Mouse (Mus musculus) stomach, embryonic 15.5 days (tissue): ENCODE data around the gene Fbxo44. TPM values are rescaled to one million over a fixed set of nuclear protein-coding genes. Genes with fewer than 3 reads are reported as not detected.
"Not testable (repeated sequence)": the region's sequence is repeated elsewhere in the genome, so short reads cannot be mapped to it uniquely, and the experiment has no call there.

Experiments
- ATAC-seq: fragments of 200-750 bp; cut with Nextera tagmentation; 2 replicates; pipeline ENCODE4 v1.8.0; 2017; ENCODE audit warnings: low read depth, moderate number of reproducible peaks, moderate TSS enrichment; ENCODE audit not compliant: insufficient read depth, low FRiP score
- H3K27ac ChIP-seq: fragments of 300-500 bp; sonication (generic); 2 replicates; pipeline ENCODE4 v1.5.1; 2015; ENCODE audit warnings: mild to moderate bottlenecking, inconsistent platforms
- H3K27me3 ChIP-seq: fragments of 300-500 bp; sonication (generic); replicated peaks from 2 replicates; pipeline ENCODE4 v1.6.1; 2015; ENCODE audit warnings: inconsistent platforms
- H3K36me3 ChIP-seq: fragments of 300-500 bp; sonication (generic); 2 replicates; pipeline ENCODE4 v1.6.1; 2015; ENCODE audit warnings: inconsistent platforms
- H3K4me1 ChIP-seq: fragments of 300-500 bp; sonication (generic); 2 replicates; pipeline ENCODE4 v1.6.1; 2015; ENCODE audit warnings: inconsistent platforms
- H3K4me2 ChIP-seq: fragments of 300-500 bp; sonication (generic); 2 replicates; pipeline ENCODE4 v1.6.1; 2015; ENCODE audit warnings: mild to moderate bottlenecking, inconsistent platforms
- H3K4me3 ChIP-seq: fragments of 300-500 bp; sonication (generic); replicated peaks from 2 replicates; pipeline ENCODE4 v1.5.1; 2015; ENCODE audit warnings: inconsistent platforms
- H3K9ac ChIP-seq: fragments of 300-500 bp; sonication (generic); 2 replicates; pipeline ENCODE4 v1.6.1; 2015; ENCODE audit warnings: inconsistent platforms
- H3K9me3 ChIP-seq: fragments of 300-500 bp; sonication (generic); 2 replicates; pipeline ENCODE4 v1.6.1; 2016; ENCODE audit warnings: inconsistent platforms
- WGBS: fragments of 180-500 bp; shearing (Covaris S2); methylation state at CpG from one replicate; pipeline ENCODE4 v1.1.7; 2015; 5-methylcytosine and 5-hydroxymethylcytosine counted together
- polyA plus RNA-seq: library from polyadenylated mRNA; unstranded; fragments of >200 nt; fragmentation: Nextera tagmentation; extraction: Ambion mirVana; gene quantifications from 2 replicates; pipeline ENCODE4 v1.2.1, GENCODE M21; 2015

Gene Fbxo44
- 7.5 and 8.0 TPM in 2 replicates for polyA plus RNA-seq

- Histone ChIP-seq H3K27ac (no peak within 1 kb of the TSS), H3K36me3 (no peaks in the 10 kb centered on the region), H3K4me2 (peak within 1 kb of the TSS; percentile 100), H3K4me1 (peaks cover 28% of the 10 kb centered on the region), H3K9me3 (no peaks in the 10 kb centered on the region), H3K9ac (peak within 1 kb of the TSS; percentile 13; the same call in 1 of the 2 replicates), H3K27me3 (peaks cover 59% of the 10 kb centered on the region), H3K4me3 (peak within 1 kb of the TSS; percentile 56)
- ATAC-seq, result peak; percentile 40
- WGBS, result 1% methylated on average over 43 of the region's 43 CpGs
Measured at GRCm38 (mm10) chr4:148160436-148161390, at the start of gene Fbxo44, which contains the start of gene Fbxo2. Gene Fbxo44 (minus strand): TSS chr4:148160482. Gene Fbxo2 (plus strand): TSS chr4:148160621.

- Histone ChIP-seq H3K27me3 (no peaks in the 10 kb centered on the region), H3K9me3 (no peaks in the 10 kb centered on the region), H3K36me3 (no peaks in the 10 kb centered on the region), H3K4me2 (no peak overlapping the region), H3K27ac (no peak overlapping the region), H3K4me3 (no peak overlapping the region), H3K4me1 (no peaks in the 10 kb centered on the region), H3K9ac (no peak overlapping the region)
- no peak for ATAC-seq
- WGBS, result 59% methylated on average over 6 of the region's 6 CpGs
Measured at GRCm38 (mm10) chr4:148204873-148205232, 44.6 kb upstream of the Fbxo44 start.

GRCm38 (mm10) chr4:148204061-148204872 lies 44.0 kb upstream of the Fbxo44 start:
- no peaks in the 10 kb centered on the region for H3K4me1 ChIP-seq
- no peak overlapping the region for H3K27ac ChIP-seq
- H3K4me2 ChIP-seq, result no peak overlapping the region
- H3K4me3 ChIP-seq, result no peak overlapping the region
- no peaks in the 10 kb centered on the region for H3K27me3 ChIP-seq
- 54% methylated on average over 15 of the region's 15 CpGs for WGBS
- H3K9ac ChIP-seq, result no peak overlapping the region
- H3K9me3 ChIP-seq, result no peaks in the 10 kb centered on the region
- peak; percentile 95 for ATAC-seq
- no peaks in the 10 kb centered on the region for H3K36me3 ChIP-seq

GRCm38 (mm10) chr4:148203557-148203956 lies 43.3 kb upstream of the Fbxo44 start:
- Histone ChIP-seq H3K4me2 (no peak overlapping the region), H3K27ac (no peak overlapping the region), H3K9me3 (no peaks in the 10 kb centered on the region), H3K9ac (no peak overlapping the region), H3K4me1 (no peaks in the 10 kb centered on the region), H3K27me3 (no peaks in the 10 kb centered on the region), H3K4me3 (no peak overlapping the region), H3K36me3 (no peaks in the 10 kb centered on the region)
- WGBS, result 82% methylated on average over 2 of the region's 2 CpGs
- no peak for ATAC-seq

- Histone ChIP-seq H3K4me1 (no peaks in the 10 kb centered on the region), H3K36me3 (no peaks in the 10 kb centered on the region), H3K27ac (no peak overlapping the region), H3K9me3 (no peaks in the 10 kb centered on the region), H3K9ac (no peak overlapping the region), H3K4me3 (no peak overlapping the region), H3K27me3 (no peaks in the 10 kb centered on the region), H3K4me2 (no peak overlapping the region)
- WGBS, result 53% methylated on average over 10 of the region's 10 CpGs
- no peak for ATAC-seq
Measured at GRCm38 (mm10) chr4:148198721-148199120, 38.4 kb upstream of the Fbxo44 start.

GRCm38 (mm10) chr4:148194400-148194799 lies 34.1 kb upstream of the Fbxo44 start:
- H3K27me3 ChIP-seq, result no peaks in the 10 kb centered on the region
- no peak overlapping the region for H3K9ac ChIP-seq
- H3K27ac ChIP-seq, result no peak overlapping the region
- H3K4me1 ChIP-seq, result no peaks in the 10 kb centered on the region
- H3K36me3 ChIP-seq, result no peaks in the 10 kb centered on the region
- no peak for ATAC-seq
- no peak overlapping the region for H3K4me2 ChIP-seq
- no peaks in the 10 kb centered on the region for H3K9me3 ChIP-seq
- no peak overlapping the region for H3K4me3 ChIP-seq

GRCm38 (mm10) chr4:148192707-148193245 lies 32.5 kb upstream of the Fbxo44 start:
- Histone ChIP-seq H3K9me3 (no peaks in the 10 kb centered on the region), H3K27me3 (no peaks in the 10 kb centered on the region), H3K4me1 (no peaks in the 10 kb centered on the region), H3K27ac (no peak overlapping the region), H3K9ac (no peak overlapping the region), H3K4me2 (no peak overlapping the region), H3K36me3 (no peaks in the 10 kb centered on the region), H3K4me3 (no peak overlapping the region)
- WGBS, result 31% methylated on average over 11 of the region's 11 CpGs
- no peak for ATAC-seq

GRCm38 (mm10) chr4:148188767-148189166 lies 28.5 kb upstream of the Fbxo44 start:
- H3K27ac ChIP-seq, result not testable (repeated sequence)
- WGBS, result 90% methylated on average over 1 of the region's 1 CpGs

GRCm38 (mm10) chr4:148185819-148186218 lies 25.5 kb upstream of the Fbxo44 start:
- Histone ChIP-seq H3K9me3 (no peaks in the 10 kb centered on the region), H3K9ac (no peak overlapping the region), H3K27ac (no peak overlapping the region), H3K36me3 (no peaks in the 10 kb centered on the region), H3K4me2 (no peak overlapping the region), H3K4me3 (no peak overlapping the region), H3K4me1 (no peaks in the 10 kb centered on the region), H3K27me3 (0 out of 2 replicates have a peak, but pooled peaks cover 5% of the 10 kb centered on the region)
- WGBS, result 72% methylated on average over 4 of the region's 4 CpGs
- no peak for ATAC-seq

More at GRCm38 (mm10) chr4:148188767-148189166, 28.5 kb upstream of the Fbxo44 start:
- not testable (repeated sequence) for H3K4me1 ChIP-seq, H3K9me3 ChIP-seq, H3K27me3 ChIP-seq, H3K9ac ChIP-seq, H3K36me3 ChIP-seq, H3K4me3 ChIP-seq, ATAC-seq, H3K4me2 ChIP-seq

- Histone ChIP-seq H3K9ac (no peak overlapping the region), H3K27ac (no peak overlapping the region), H3K27me3 (0 out of 2 replicates have a peak, but pooled peaks cover 5% of the 10 kb centered on the region), H3K4me2 (no peak overlapping the region), H3K9me3 (no peaks in the 10 kb centered on the region), H3K4me3 (no peak overlapping the region), H3K4me1 (no peaks in the 10 kb centered on the region), H3K36me3 (no peaks in the 10 kb centered on the region)
- 66% methylated on average over 9 of the region's 9 CpGs for WGBS
- ATAC-seq, result no peak
Measured at GRCm38 (mm10) chr4:148184564-148184963, 24.3 kb upstream of the Fbxo44 start.

- ATAC-seq, result no peak
- H3K9me3 ChIP-seq, result no peaks in the 10 kb centered on the region
- H3K9ac ChIP-seq, result no peak overlapping the region
- H3K4me3 ChIP-seq, result no peak overlapping the region
- WGBS, result 30% methylated on average over 8 of the region's 8 CpGs
- H3K4me2 ChIP-seq, result no peak overlapping the region
- 0 out of 2 replicates have a peak, but pooled peaks cover 11% of the 10 kb centered on the region for H3K27me3 ChIP-seq
- no peak overlapping the region for H3K27ac ChIP-seq
- H3K4me1 ChIP-seq, result no peaks in the 10 kb centered on the region
- H3K36me3 ChIP-seq, result no peaks in the 10 kb centered on the region
Measured at GRCm38 (mm10) chr4:148182363-148182762, 22.1 kb upstream of the Fbxo44 start.
